Mouse (Mus musculus) splenic B cell, adult 2 months (primary cell): ENCODE measurements around the gene Lrrc7.

Experiments
- DNase-seq: peaks from one replicate; pipeline ENCODE4 v3.0.0-alpha.2; 2011; ENCODE audit warnings: low read depth, low spot score
- H3K27me3 ChIP-seq: 2 replicates; pipeline ENCODE4 v1.6.1; 2012; ENCODE audit warnings: mild to moderate bottlenecking, low read length, moderate library complexity, mixed read lengths; ENCODE audit not compliant: control insufficient read depth, poor library complexity, insufficient read depth, severe bottlenecking
- H3K36me3 ChIP-seq: 2 replicates; pipeline ENCODE4 v1.6.1; 2012; ENCODE audit warnings: mild to moderate bottlenecking, low read length, moderate library complexity, mixed read lengths; ENCODE audit not compliant: control insufficient read depth, poor library complexity, insufficient read depth, severe bottlenecking

Gene Lrrc7

GRCm38 (mm10) chr3:158561987-158562360 is at the start of gene Lrrc7:
TSS of gene Lrrc7 (minus strand) at chr3:158562221.
- no peak for DNase-seq
- Histone ChIP-seq H3K36me3 (no peaks in the 10 kb centered on the region), H3K27me3 (no peaks in the 10 kb centered on the region)

- no peaks in the 10 kb centered on the region for H3K36me3 ChIP-seq
- no peaks in the 10 kb centered on the region for H3K27me3 ChIP-seq
- DNase-seq = no peak
These were observed 45.0 kb upstream of the Lrrc7 start for GRCm38 (mm10) chr3:158607065-158607464.

- Histone ChIP-seq H3K36me3 (no peaks in the 10 kb centered on the region), H3K27me3 (no peaks in the 10 kb centered on the region)
- no peak for DNase-seq
These were observed 43.3 kb upstream of the Lrrc7 start for GRCm38 (mm10) chr3:158605274-158605673.

- Histone ChIP-seq H3K27me3 (no peaks in the 10 kb centered on the region), H3K36me3 (no peaks in the 10 kb centered on the region)
- DNase-seq = no peak
These were observed 600 bp downstream of the Lrrc7 start for GRCm38 (mm10) chr3:158561256-158561986.

- H3K36me3 ChIP-seq = no peaks in the 10 kb centered on the region
- H3K27me3 ChIP-seq = no peaks in the 10 kb centered on the region
- no peak for DNase-seq
These were observed 1.1 kb downstream of the Lrrc7 start for GRCm38 (mm10) chr3:158560891-158561255.

GRCm38 (mm10) chr3:158559691-158560650 is 2.0 kb downstream of the Lrrc7 start:
- no peak for DNase-seq
- H3K36me3 ChIP-seq = no peaks in the 10 kb centered on the region
- H3K27me3 ChIP-seq = no peaks in the 10 kb centered on the region

- Histone ChIP-seq H3K27me3 (no peaks in the 10 kb centered on the region), H3K36me3 (no peaks in the 10 kb centered on the region)
- no peak for DNase-seq
These were observed 2.8 kb downstream of the Lrrc7 start for GRCm38 (mm10) chr3:158559131-158559658.

- H3K36me3 ChIP-seq = no peaks in the 10 kb centered on the region
- DNase-seq = no peak
- no peaks in the 10 kb centered on the region for H3K27me3 ChIP-seq
These were observed 3.4 kb downstream of the Lrrc7 start for GRCm38 (mm10) chr3:158558631-158559030.

GRCm38 (mm10) chr3:158554280-158554679 is 7.7 kb downstream of the Lrrc7 start:
- DNase-seq = no peak
- no peaks in the 10 kb centered on the region for H3K27me3 ChIP-seq
- no peaks in the 10 kb centered on the region for H3K36me3 ChIP-seq

- DNase-seq = no peak
- no peaks in the 10 kb centered on the region for H3K36me3 ChIP-seq
- no peaks in the 10 kb centered on the region for H3K27me3 ChIP-seq
These were observed 9.9 kb downstream of the Lrrc7 start for GRCm38 (mm10) chr3:158552105-158552504.

- Histone ChIP-seq H3K36me3 (no peaks in the 10 kb centered on the region), H3K27me3 (no peaks in the 10 kb centered on the region)
- no peak for DNase-seq
These were observed 18.5 kb downstream of the Lrrc7 start for GRCm38 (mm10) chr3:158543481-158543880.

- no peak for DNase-seq
- Histone ChIP-seq H3K36me3 (no peaks in the 10 kb centered on the region), H3K27me3 (no peaks in the 10 kb centered on the region)
These were observed 29.2 kb downstream of the Lrrc7 start for GRCm38 (mm10) chr3:158532859-158533258.

GRCm38 (mm10) chr3:158528471-158528870 is 33.5 kb downstream of the Lrrc7 start:
- no peak for DNase-seq
- H3K36me3 ChIP-seq = no peaks in the 10 kb centered on the region
- no peaks in the 10 kb centered on the region for H3K27me3 ChIP-seq

GRCm38 (mm10) chr3:158493730-158494129 is 68.3 kb downstream of the Lrrc7 start:
- DNase-seq = no peak
- H3K27me3 ChIP-seq = no peaks in the 10 kb centered on the region

GRCm38 (mm10) chr3:158479677-158480076 is 82.3 kb downstream of the Lrrc7 start:
- Histone ChIP-seq H3K27me3 (no peaks in the 10 kb centered on the region), H3K36me3 (no peaks in the 10 kb centered on the region)
- DNase-seq = no peak

More at GRCm38 (mm10) chr3:158493730-158494129, 68.3 kb downstream of the Lrrc7 start:
- no peaks in the 10 kb centered on the region for H3K36me3 ChIP-seq
